15 mouse cellular contexts compared by ENCODE assay signal in genomic region chr10:99302051-99302450, GRCm38 (mm10). TPM values are rescaled to one million over a fixed set of nuclear protein-coding genes. Genes with fewer than 3 reads are reported as not detected.
DNase-seq lines count a peak whose midpoint lies in the region; ATAC-seq and TF ChIP-seq lines count a peak whose summit lies in the region.
"Had no signal": no experiment of that assay in that cellular context is flagged by ENCODE, and none has a peak within 500 bp of the region (broad histone marks: within the 10 kb centered on the region; RNA-seq: fewer than 3 reads in every experiment).

No protein-coding gene starts in this region.

- TF ChIP-seq POLR2A in heart, adult 2 months (IDR thresholded peaks at IDR 0.05; ENCODE audit: insufficient read depth, low read depth, low read length), result no peak

- no peaks in the 10 kb centered on the region for H3K36me3 ChIP-seq in heart, embryonic 15.5 days
- no peaks in the 10 kb centered on the region for H3K36me3 ChIP-seq in heart, adult 2 months (ENCODE audit: control insufficient read depth, insufficient read depth, low read length)
- no peaks in the 10 kb centered on the region for H3K36me3 ChIP-seq in lung, embryonic 14.5 days (ENCODE audit: insufficient read depth)
- no peaks in the 10 kb centered on the region for H3K36me3 ChIP-seq in midbrain, embryonic 15.5 days (replicated peaks)
- H3K36me3 ChIP-seq: embryonic facial prominence, embryonic 15.5 days; liver, embryonic 13.5 days had no signal

- no peak for DNase-seq in heart, adult 2 months
- DNase-seq in lung, embryonic 14.5 days, result peak; percentile 46
- DNase-seq in lung, adult 18-20 months, result no peak
- peak; percentile 33 for DNase-seq in naive thymus-derived CD4-positive, alpha-beta T cell, adult 2 months (ENCODE audit: low read depth)
- no peak for DNase-seq in right cerebral cortex, postnatal 10 days (ENCODE audit: low spot score in 2 of 2)
- DNase-seq: cerebellum, postnatal 36 days; gastrocnemius, postnatal 36 days; liver, embryonic 13.5 days; spleen, adult 18-20 months had no signal

- H3K27ac ChIP-seq in heart, embryonic 15.5 days, result peak overlapping the region; percentile 3; the same call in 1 of the 2 replicates
- no peak overlapping the region for H3K27ac ChIP-seq in heart, adult 2 months
- no peak overlapping the region for H3K27ac ChIP-seq in lung, embryonic 14.5 days (ENCODE audit: low read depth)
- H3K27ac ChIP-seq in midbrain, embryonic 15.5 days, result no peak overlapping the region
- H3K27ac ChIP-seq: embryonic facial prominence, embryonic 15.5 days; hindbrain, postnatal 0 days; liver, embryonic 13.5 days had no signal

- H3K9me3 ChIP-seq in heart, embryonic 15.5 days (replicated peaks), result no peaks in the 10 kb centered on the region
- H3K9me3 ChIP-seq in lung, embryonic 14.5 days (ENCODE audit: low read depth, low read length), result no peaks in the 10 kb centered on the region
- no peaks in the 10 kb centered on the region for H3K9me3 ChIP-seq in midbrain, embryonic 15.5 days
- H3K9me3 ChIP-seq: embryonic facial prominence, embryonic 15.5 days; liver, embryonic 13.5 days; megakaryocyte, embryonic 14.5 days had no signal

- no peak overlapping the region for H3K9ac ChIP-seq in heart, embryonic 15.5 days
- H3K9ac ChIP-seq in heart, adult 2 months (ENCODE audit: low read depth, low read length), result no peak overlapping the region
- no peak overlapping the region for H3K9ac ChIP-seq in lung, embryonic 14.5 days
- no peak overlapping the region for H3K9ac ChIP-seq in midbrain, embryonic 15.5 days
- H3K9ac ChIP-seq: embryonic facial prominence, embryonic 15.5 days; liver, embryonic 13.5 days had no signal

- H3K4me3 ChIP-seq in heart, embryonic 15.5 days, result no peak overlapping the region
- H3K4me3 ChIP-seq in heart, adult 2 months, result no peak overlapping the region
- H3K4me3 ChIP-seq in lung, embryonic 14.5 days (ENCODE audit: low read depth, low read length), result no peak overlapping the region
- H3K4me3 ChIP-seq in midbrain, embryonic 15.5 days, result no peak overlapping the region
- H3K4me3 ChIP-seq: embryonic facial prominence, embryonic 15.5 days; liver, embryonic 13.5 days; megakaryocyte, embryonic 14.5 days had no signal

- H3K4me1 ChIP-seq in heart, embryonic 15.5 days (replicated peaks), result peaks cover 22% of the 10 kb centered on the region
- peaks cover 1% of the 10 kb centered on the region; the same call in 1 of the 2 replicates for H3K4me1 ChIP-seq in heart, adult 2 months (ENCODE audit: control insufficient read depth, insufficient read depth, low read length)
- H3K4me1 ChIP-seq in lung, embryonic 14.5 days (ENCODE audit: insufficient read depth), result peaks cover 9% of the 10 kb centered on the region
- peaks cover 14% of the 10 kb centered on the region for H3K4me1 ChIP-seq in midbrain, embryonic 15.5 days
- H3K4me1 ChIP-seq: liver, embryonic 13.5 days; megakaryocyte, embryonic 14.5 days had no signal

- TF ChIP-seq EP300 in heart, adult 2 months (IDR thresholded peaks at IDR 0.05; ENCODE audit: insufficient read depth, low read depth, low read length), result no peak

- no peaks in the 10 kb centered on the region for H3K79me2 ChIP-seq in heart, adult 2 months (replicated peaks; ENCODE audit: control insufficient read depth, insufficient read depth, low read length)

- no peak for ATAC-seq in heart, embryonic 15.5 days (replicated peaks; ENCODE audit: insufficient number of reproducible peaks, insufficient read depth, low FRiP score, low read depth)
- ATAC-seq in lung, embryonic 14.5 days (ENCODE audit: insufficient read depth), result no peak
- peak; percentile 94 for ATAC-seq in common myeloid progenitor, adult 5-6 weeks (replicated peaks; ENCODE audit: low read depth, poor library complexity, severe bottlenecking)
- no peak for ATAC-seq in midbrain, embryonic 15.5 days (replicated peaks)
- ATAC-seq: hindbrain, postnatal 0 days had no signal

- H3K27me3 ChIP-seq in heart, embryonic 15.5 days, result no peaks in the 10 kb centered on the region
- no peaks in the 10 kb centered on the region for H3K27me3 ChIP-seq in heart, adult 2 months (ENCODE audit: control insufficient read depth, insufficient read depth, low read length)
- H3K27me3 ChIP-seq in lung, embryonic 14.5 days (ENCODE audit: insufficient read depth, low read length), result no peaks in the 10 kb centered on the region
- H3K27me3 ChIP-seq in midbrain, embryonic 15.5 days (replicated peaks), result no peaks in the 10 kb centered on the region
- H3K27me3 ChIP-seq: embryonic facial prominence, embryonic 15.5 days; liver, embryonic 13.5 days had no signal

- H3K4me2 ChIP-seq in heart, embryonic 15.5 days, result no peak overlapping the region
- no peak overlapping the region for H3K4me2 ChIP-seq in lung, embryonic 14.5 days
- no peak overlapping the region for H3K4me2 ChIP-seq in midbrain, embryonic 15.5 days
- H3K4me2 ChIP-seq: embryonic facial prominence, embryonic 15.5 days; liver, embryonic 13.5 days had no signal

- WGBS in heart, embryonic 15.5 days, result 34% methylated on average over 4 of the region's 4 CpGs
- 32% methylated on average over 4 of the region's 4 CpGs for whole genome bisulfite sequencing in heart, adult 2 months
- 36% methylated on average over 4 of the region's 4 CpGs for WGBS in lung, embryonic 14.5 days
- 76% methylated on average over 4 of the region's 4 CpGs for WGBS in midbrain, embryonic 15.5 days

- intact Hi-C loops in heart, adult 2 months (cut with DNase I), result no loop called here

- TF ChIP-seq CTCF in heart, adult 2 months (IDR thresholded peaks at IDR 0.05), result no peak
- TF ChIP-seq CTCF in lung, embryonic 14.5 days (IDR thresholded peaks at IDR 0.05; ENCODE audit: low read depth), result no peak

RNA-seq across cellular contexts. Expression of gene Dusp6, which starts 39.0 kb away (rescaled TPM):
- 34.9 and 40.4 TPM in 2 replicates for polyA plus RNA-seq in heart, embryonic 15.5 days (2015; fragmentation: Nextera tagmentation; extraction: Ambion mirVana)
- total RNA-seq in heart, adult 2 months (2021), result 10 to 100 TPM; 15.8 to 21.4 TPM
- polyA plus RNA-seq in heart, adult 2 months (2012; rRNA removed), result 24.8 and 25.6 TPM in 2 replicates
- polyA plus RNA-seq in lung, embryonic 14.5 days (2014; fragmentation: Nextera tagmentation; extraction: Ambion mirVana), result 73.4 and 76.8 TPM in 2 replicates
- total RNA-seq in common myeloid progenitor, adult 5-6 weeks (2017), result 28.8 and 37.5 TPM in 2 replicates
- polyA plus RNA-seq in midbrain, embryonic 15.5 days (2015; fragmentation: Nextera tagmentation; extraction: Ambion mirVana), result 27.0 and 28.3 TPM in 2 replicates

Comparison
In these comparisons a context has a peak if more than half of its experiments do, and no peak if none do; other contexts are left out.
1. DNase-seq: peak in lung, embryonic 14.5 days (single experiment) and naive thymus-derived CD4-positive, alpha-beta T cell, adult 2 months (single experiment); none in heart, adult 2 months (0 of 2), lung, adult 18-20 months (0 of 2) and right cerebral cortex, postnatal 10 days (0 of 2).